9 mouse cellular contexts compared by ENCODE assay signal in genomic region chr1:40380111-40380510, GRCm38 (mm10). TPM values are rescaled to one million over a fixed set of nuclear protein-coding genes. Genes with fewer than 3 reads are reported as not detected.
DNase-seq lines count a peak whose midpoint lies in the region; ATAC-seq lines count a peak whose summit lies in the region.
"Had no signal": no experiment of that assay in that cellular context is flagged by ENCODE, and none has a peak within 500 bp of the region (broad histone marks: within the 10 kb centered on the region; RNA-seq: fewer than 3 reads in every experiment).

No protein-coding gene starts in this region.

- H3K9me3 ChIP-seq in forebrain, embryonic 10.5 days = no peaks in the 10 kb centered on the region
- no peaks in the 10 kb centered on the region for H3K9me3 ChIP-seq in forebrain, embryonic 12.5 days
- H3K9me3 ChIP-seq: liver, embryonic 15.5 days had no signal

- no peak overlapping the region for H3K27ac ChIP-seq in forebrain, embryonic 10.5 days
- H3K27ac ChIP-seq in forebrain, embryonic 12.5 days = no peak overlapping the region
- H3K27ac ChIP-seq: liver, embryonic 15.5 days had no signal

- no peaks in the 10 kb centered on the region; the same call in 1 of the 2 replicates for H3K4me1 ChIP-seq in forebrain, embryonic 10.5 days
- no peaks in the 10 kb centered on the region for H3K4me1 ChIP-seq in forebrain, embryonic 12.5 days
- H3K4me1 ChIP-seq: liver, embryonic 15.5 days had no signal

- peak; percentile 27 for DNase-seq in forebrain, embryonic 10.5 days (ENCODE audit: extremely low spot score, low spot score)
- DNase-seq in 416B (ENCODE audit: low read depth) = peak; percentile 90
- DNase-seq in adrenal gland, postnatal 10 days = peak; percentile 69
- peak; percentile 40 to 57 for DNase-seq in frontal cortex, postnatal 10 days (ENCODE audit: low spot score in 2 of 2)
- peak; percentile 40 for DNase-seq in layer of hippocampus, adult 9-10 months (ENCODE audit: low spot score)
- peak; percentile 52 to 75 for DNase-seq in lung, postnatal 4 days
- DNase-seq in splenic B cell, adult 2 months (ENCODE audit: low read depth, low spot score) = peak; percentile 62

- no peak overlapping the region for H3K9ac ChIP-seq in forebrain, embryonic 12.5 days
- H3K9ac ChIP-seq: liver, embryonic 15.5 days had no signal

- 59% methylated on average over 6 of the region's 6 CpGs for WGBS in forebrain, embryonic 10.5 days
- WGBS in forebrain, embryonic 12.5 days = 61% methylated on average over 6 of the region's 6 CpGs

- no peaks in the 10 kb centered on the region for H3K27me3 ChIP-seq in forebrain, embryonic 10.5 days (ENCODE audit: poor library complexity, severe bottlenecking)
- H3K27me3 ChIP-seq in forebrain, embryonic 12.5 days = no peaks in the 10 kb centered on the region
- H3K27me3 ChIP-seq in splenic B cell, adult 2 months (ENCODE audit: control insufficient read depth, insufficient read depth, low read length, poor library complexity, severe bottlenecking) = no peaks in the 10 kb centered on the region
- H3K27me3 ChIP-seq: liver, embryonic 15.5 days had no signal

- H3K36me3 ChIP-seq in forebrain, embryonic 10.5 days (replicated peaks) = no peaks in the 10 kb centered on the region
- H3K36me3 ChIP-seq in forebrain, embryonic 12.5 days (replicated peaks) = no peaks in the 10 kb centered on the region
- H3K36me3 ChIP-seq in splenic B cell, adult 2 months (ENCODE audit: control insufficient read depth, insufficient read depth, low read length, poor library complexity, severe bottlenecking) = no peaks in the 10 kb centered on the region
- H3K36me3 ChIP-seq: liver, embryonic 15.5 days had no signal

- H3K4me2 ChIP-seq in forebrain, embryonic 12.5 days = no peak overlapping the region
- H3K4me2 ChIP-seq: liver, embryonic 15.5 days had no signal

- no peak overlapping the region for H3K4me3 ChIP-seq in forebrain, embryonic 10.5 days
- H3K4me3 ChIP-seq in forebrain, embryonic 12.5 days (replicated peaks) = no peak overlapping the region
- H3K4me3 ChIP-seq: liver, embryonic 15.5 days had no signal

- no peak for ATAC-seq in forebrain, embryonic 12.5 days (ENCODE audit: low FRiP score)

RNA-seq across cellular contexts. Expression of gene Il1rl1, which starts 49.3 kb away (rescaled TPM):
- polyA plus RNA-seq in forebrain, embryonic 10.5 days (2016; fragmentation: Nextera tagmentation; extraction: Ambion mirVana) = 0.11 TPM in 1 of 2 replicates, not detected in the other
- polyA plus RNA-seq in forebrain, embryonic 12.5 days (2016; fragmentation: Nextera tagmentation; extraction: Ambion mirVana) = 0.08 TPM in 1 of 2 replicates, not detected in the other
- total RNA-seq in adrenal gland, postnatal 10 days (2021) = 1 to 10 TPM in 1 of 2 experiments, under 1 TPM in 1; 0.91 to 1.4 TPM

RNA-seq across cellular contexts. Expression of gene Il1rl2, which starts 55.7 kb away (rescaled TPM):
- polyA plus RNA-seq in forebrain, embryonic 10.5 days (2016; fragmentation: Nextera tagmentation; extraction: Ambion mirVana) = 0.75 and 1.1 TPM in 2 replicates
- polyA plus RNA-seq in forebrain, embryonic 12.5 days (2016; fragmentation: Nextera tagmentation; extraction: Ambion mirVana) = 1.4 and 1.6 TPM in 2 replicates
- 1 to 10 TPM; 4.3 to 5.1 TPM for total RNA-seq in adrenal gland, postnatal 10 days (2021)

Comparison
In these comparisons a context has a peak if more than half of its experiments do, and no peak if none do; other contexts are left out.
1. DNase-seq: peak in every context shown above with its lines; median percentile 90 in 416B; 69 in adrenal gland, postnatal 10 days; 64 in lung, postnatal 4 days; 62 in splenic B cell, adult 2 months; 48 in frontal cortex, postnatal 10 days; 40 in layer of hippocampus, adult 9-10 months; 27 in forebrain, embryonic 10.5 days.